Mouse (Mus musculus) limb, embryonic 13.5 days (tissue): ENCODE results near the gene Cd5. TPM values are rescaled to one million over a fixed set of nuclear protein-coding genes. Genes with fewer than 3 reads are reported as not detected.

Experiments
- ATAC-seq: fragments of 200-750 bp; cut with Nextera tagmentation; 2 replicates; pipeline ENCODE4 v1.8.0; 2017; ENCODE audit warnings: low read depth, moderate number of reproducible peaks, moderate TSS enrichment; ENCODE audit not compliant: low FRiP score
- H3K27ac ChIP-seq: fragments of 300-500 bp; sonication (generic); 2 replicates; pipeline ENCODE4 v1.5.1; 2015; ENCODE audit warnings: inconsistent platforms, mild to moderate bottlenecking, moderate library complexity
- H3K27me3 ChIP-seq: fragments of 300-500 bp; sonication (generic); 2 replicates; pipeline ENCODE4 v1.6.1; 2015; ENCODE audit warnings: mild to moderate bottlenecking, inconsistent platforms
- H3K36me3 ChIP-seq: fragments of 300-500 bp; sonication (generic); 2 replicates; pipeline ENCODE4 v1.6.1; 2015; ENCODE audit warnings: inconsistent platforms, mild to moderate bottlenecking, moderate library complexity
- H3K4me1 ChIP-seq: fragments of 300-500 bp; sonication (generic); 2 replicates; pipeline ENCODE4 v1.6.1; 2015; ENCODE audit warnings: inconsistent platforms
- H3K4me2 ChIP-seq: fragments of 300-500 bp; sonication (generic); replicated peaks from 2 replicates; pipeline ENCODE4 v1.6.1; 2015; ENCODE audit warnings: inconsistent platforms, mild to moderate bottlenecking, moderate library complexity
- H3K4me3 ChIP-seq: fragments of 300-500 bp; sonication (generic); 2 replicates; pipeline ENCODE4 v1.5.1; 2015; ENCODE audit warnings: moderate library complexity, mild to moderate bottlenecking, inconsistent platforms
- H3K9ac ChIP-seq: fragments of 300-500 bp; sonication (generic); 2 replicates; pipeline ENCODE4 v1.6.1; 2015; ENCODE audit warnings: mild to moderate bottlenecking, inconsistent platforms
- H3K9me3 ChIP-seq: fragments of 300-500 bp; sonication (generic); 2 replicates; pipeline ENCODE4 v1.6.1; 2016; ENCODE audit warnings: inconsistent platforms
- WGBS: fragments of 180-500 bp; shearing (Covaris S2); methylation state at CpG from one replicate; pipeline ENCODE4 v1.1.7; 2015; 5-methylcytosine and 5-hydroxymethylcytosine counted together
- polyA plus RNA-seq: library from polyadenylated mRNA; unstranded; fragments of >200 nt; fragmentation: Nextera tagmentation; extraction: Ambion mirVana; gene quantifications from 2 replicates; pipeline ENCODE4 v1.2.1, GENCODE M21; 2015

Gene Cd5
- polyA plus RNA-seq, 1 experiment from 2014 or later, result 0.08 TPM

GRCm38 (mm10) chr19:10769429-10770195 lies 30.8 kb upstream of the Cd5 start:
- Histone ChIP-seq H3K4me3 (no peak overlapping the region), H3K9ac (no peak overlapping the region), H3K4me2 (no peak overlapping the region), H3K36me3 (no peaks in the 10 kb centered on the region), H3K9me3 (no peaks in the 10 kb centered on the region), H3K27me3 (no peaks in the 10 kb centered on the region), H3K4me1 (no peaks in the 10 kb centered on the region), H3K27ac (no peak overlapping the region)
- ATAC-seq, result no peak
- WGBS, result 39% methylated on average over 12 of the region's 12 CpGs

GRCm38 (mm10) chr19:10768694-10769428 lies 30.1 kb upstream of the Cd5 start:
- Histone ChIP-seq H3K27ac (no peak overlapping the region), H3K36me3 (no peaks in the 10 kb centered on the region), H3K4me2 (no peak overlapping the region), H3K9me3 (no peaks in the 10 kb centered on the region), H3K9ac (no peak overlapping the region), H3K4me1 (no peaks in the 10 kb centered on the region), H3K27me3 (no peaks in the 10 kb centered on the region), H3K4me3 (no peak overlapping the region)
- WGBS, result 69% methylated on average over 6 of the region's 6 CpGs
- ATAC-seq, result no peak

- Histone ChIP-seq H3K9ac (no peak overlapping the region), H3K9me3 (no peaks in the 10 kb centered on the region), H3K4me3 (no peak overlapping the region), H3K27me3 (no peaks in the 10 kb centered on the region), H3K4me2 (no peak overlapping the region), H3K4me1 (no peaks in the 10 kb centered on the region), H3K27ac (no peak overlapping the region), H3K36me3 (no peaks in the 10 kb centered on the region)
- 86% methylated on average over 10 of the region's 10 CpGs for WGBS
- ATAC-seq, result no peak
Measured at GRCm38 (mm10) chr19:10767631-10768030, 28.8 kb upstream of the Cd5 start.

- no peak for ATAC-seq
- no peaks in the 10 kb centered on the region for H3K9me3 ChIP-seq
- H3K4me3 ChIP-seq, result no peak overlapping the region
- WGBS, result 80% methylated on average over 21 of the region's 21 CpGs
- no peak overlapping the region for H3K27ac ChIP-seq
- no peaks in the 10 kb centered on the region for H3K36me3 ChIP-seq
- H3K27me3 ChIP-seq, result no peaks in the 10 kb centered on the region
- H3K9ac ChIP-seq, result no peak overlapping the region
- no peak overlapping the region for H3K4me2 ChIP-seq
- H3K4me1 ChIP-seq, result 0 out of 2 replicates have a peak, but pooled peaks cover 5% of the 10 kb centered on the region
Measured at GRCm38 (mm10) chr19:10763381-10764031, 24.7 kb upstream of the Cd5 start.

GRCm38 (mm10) chr19:10762468-10762867 lies 23.7 kb upstream of the Cd5 start:
- Histone ChIP-seq H3K4me2 (no peak overlapping the region), H3K4me3 (no peak overlapping the region), H3K9ac (no peak overlapping the region), H3K9me3 (no peaks in the 10 kb centered on the region), H3K27me3 (no peaks in the 10 kb centered on the region), H3K27ac (no peak overlapping the region), H3K36me3 (no peaks in the 10 kb centered on the region), H3K4me1 (0 out of 2 replicates have a peak, but pooled peaks cover 5% of the 10 kb centered on the region)
- 72% methylated on average over 6 of the region's 6 CpGs for WGBS
- ATAC-seq, result no peak

- Histone ChIP-seq H3K4me2 (no peak overlapping the region), H3K36me3 (no peaks in the 10 kb centered on the region), H3K9me3 (no peaks in the 10 kb centered on the region), H3K4me1 (0 out of 2 replicates have a peak, but pooled peaks cover 5% of the 10 kb centered on the region), H3K4me3 (no peak overlapping the region), H3K27ac (no peak overlapping the region), H3K9ac (no peak overlapping the region), H3K27me3 (no peaks in the 10 kb centered on the region)
- WGBS, result 83% methylated on average over 8 of the region's 8 CpGs
- ATAC-seq, result no peak
Measured at GRCm38 (mm10) chr19:10761794-10762415, 23.1 kb upstream of the Cd5 start.

GRCm38 (mm10) chr19:10759983-10760831 lies 21.4 kb upstream of the Cd5 start:
- H3K27me3 ChIP-seq, result no peaks in the 10 kb centered on the region
- H3K4me3 ChIP-seq, result no peak overlapping the region
- no peaks in the 10 kb centered on the region for H3K36me3 ChIP-seq
- H3K27ac ChIP-seq, result no peak overlapping the region
- H3K4me2 ChIP-seq, result no peak overlapping the region
- H3K4me1 ChIP-seq, result 0 out of 2 replicates have a peak, but pooled peaks cover 5% of the 10 kb centered on the region
- WGBS, result 78% methylated on average over 9 of the region's 9 CpGs
- H3K9ac ChIP-seq, result no peak overlapping the region
- ATAC-seq, result 0 out of 2 replicates have a peak, but pooled peaks have one; percentile 20
- no peaks in the 10 kb centered on the region for H3K9me3 ChIP-seq

GRCm38 (mm10) chr19:10759525-10759924 lies 20.7 kb upstream of the Cd5 start:
- Histone ChIP-seq H3K4me3 (no peak overlapping the region), H3K4me1 (0 out of 2 replicates have a peak, but pooled peaks cover 5% of the 10 kb centered on the region), H3K36me3 (no peaks in the 10 kb centered on the region), H3K9me3 (no peaks in the 10 kb centered on the region), H3K9ac (no peak overlapping the region), H3K4me2 (no peak overlapping the region), H3K27ac (no peak overlapping the region), H3K27me3 (no peaks in the 10 kb centered on the region)
- no peak for ATAC-seq

- no peaks in the 10 kb centered on the region for H3K36me3 ChIP-seq
- H3K9ac ChIP-seq, result no peak overlapping the region
- no peaks in the 10 kb centered on the region for H3K9me3 ChIP-seq
- no peak overlapping the region for H3K4me2 ChIP-seq
- no peak overlapping the region for H3K4me3 ChIP-seq
- WGBS, result 64% methylated on average over 6 of the region's 6 CpGs
- ATAC-seq, result no peak
- H3K27me3 ChIP-seq, result no peaks in the 10 kb centered on the region
- H3K4me1 ChIP-seq, result 0 out of 2 replicates have a peak, but pooled peaks cover 5% of the 10 kb centered on the region
- H3K27ac ChIP-seq, result no peak overlapping the region
Measured at GRCm38 (mm10) chr19:10758708-10759107, 19.9 kb upstream of the Cd5 start.

- Histone ChIP-seq H3K27ac (no peak overlapping the region), H3K9me3 (no peaks in the 10 kb centered on the region), H3K27me3 (no peaks in the 10 kb centered on the region), H3K4me1 (0 out of 2 replicates have a peak, but pooled peaks cover 5% of the 10 kb centered on the region), H3K4me2 (no peak overlapping the region), H3K4me3 (no peak overlapping the region), H3K36me3 (no peaks in the 10 kb centered on the region), H3K9ac (no peak overlapping the region)
- no peak for ATAC-seq
- 97% methylated on average over 2 of the region's 2 CpGs for WGBS
Measured at GRCm38 (mm10) chr19:10757526-10757925, 18.7 kb upstream of the Cd5 start.

GRCm38 (mm10) chr19:10757125-10757524 lies 18.3 kb upstream of the Cd5 start:
- H3K4me2 ChIP-seq, result no peak overlapping the region
- no peak overlapping the region for H3K4me3 ChIP-seq
- 0 out of 2 replicates have a peak, but pooled peaks cover 5% of the 10 kb centered on the region for H3K4me1 ChIP-seq
- H3K27me3 ChIP-seq, result no peaks in the 10 kb centered on the region
- ATAC-seq, result no peak
- H3K36me3 ChIP-seq, result no peaks in the 10 kb centered on the region
- no peaks in the 10 kb centered on the region for H3K9me3 ChIP-seq
- H3K27ac ChIP-seq, result no peak overlapping the region
- no peak overlapping the region for H3K9ac ChIP-seq
